Mouse (Mus musculus): Measurements from ENCODE around the gene Hmgb1.
"Not testable (repeated sequence)": the region's sequence is repeated elsewhere in the genome, so short reads cannot be mapped to it uniquely, and the experiment has no call there.

The Hmgb1 gene

DNA sequence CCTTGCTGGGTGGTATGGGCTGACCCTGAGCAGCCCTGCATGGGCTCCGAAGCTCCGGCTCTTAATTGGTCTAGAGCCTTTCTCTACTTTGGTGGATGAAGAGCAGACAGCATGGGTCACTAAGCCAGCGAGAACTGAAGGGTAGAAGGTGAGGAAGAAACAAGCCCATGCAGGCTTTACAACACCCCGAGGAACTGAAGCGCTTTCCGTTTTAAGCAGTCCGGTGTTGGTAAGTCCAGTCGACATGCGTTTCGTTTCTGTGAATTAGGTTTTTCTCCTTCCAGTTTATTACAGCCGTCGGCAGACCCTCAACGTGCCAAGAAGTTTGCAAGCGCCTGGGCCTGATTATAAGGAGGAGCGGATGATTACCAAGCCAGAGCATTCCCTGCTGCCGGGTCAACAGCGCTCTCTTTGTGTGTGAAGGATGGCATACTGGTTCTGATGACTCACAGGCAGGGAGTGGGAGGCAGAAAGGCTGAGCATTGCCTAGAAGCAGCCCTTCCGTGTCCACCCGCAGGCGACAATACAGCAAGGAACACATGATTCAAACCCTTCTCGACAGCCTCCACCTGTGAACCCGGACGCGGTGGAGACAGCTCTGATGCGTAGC is 40.4 kb downstream of the Hmgb1 start:
- DNase-seq, result no peak

DNA sequence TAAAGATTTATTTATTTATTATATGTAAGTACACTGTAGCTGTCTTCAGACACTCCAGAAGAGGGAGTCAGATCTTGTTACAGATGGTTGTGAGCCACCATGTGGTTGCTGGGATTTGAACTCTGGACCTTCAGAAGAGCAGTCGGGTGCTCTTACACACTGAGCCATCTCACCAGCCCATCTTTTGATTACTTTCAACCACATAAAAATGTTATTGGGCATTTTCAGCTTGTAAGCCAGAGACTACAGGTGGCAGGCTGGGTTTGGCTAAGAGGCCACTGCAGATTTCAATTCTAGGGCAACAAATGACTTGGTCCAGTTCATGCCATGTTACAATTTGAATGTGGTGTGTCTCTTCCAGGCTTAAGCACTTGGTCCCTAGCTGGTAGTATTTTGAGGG is 43.1 kb downstream of the Hmgb1 start:
- not testable (repeated sequence) for DNase-seq

DNA sequence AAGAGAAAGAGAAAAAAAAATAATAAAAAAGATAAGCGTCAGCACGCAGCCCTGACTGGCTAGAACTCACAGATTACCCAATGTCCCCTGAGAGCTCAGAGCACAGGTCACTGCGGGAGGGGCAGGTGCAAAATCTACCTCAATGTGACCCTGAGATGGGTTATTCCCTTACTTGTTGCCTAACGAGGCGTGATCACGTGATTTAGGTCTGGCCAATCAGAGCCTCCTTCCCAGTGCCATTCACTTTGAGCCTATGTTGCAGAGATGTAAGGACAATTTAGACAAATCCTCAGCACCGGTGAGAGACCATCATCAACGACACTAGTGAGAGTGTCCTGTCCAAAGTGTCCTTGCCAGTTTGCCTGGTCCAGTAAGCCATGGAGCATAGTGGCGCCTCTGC is 44.0 kb downstream of the Hmgb1 start:
- DNase-seq, result no peak

DNA sequence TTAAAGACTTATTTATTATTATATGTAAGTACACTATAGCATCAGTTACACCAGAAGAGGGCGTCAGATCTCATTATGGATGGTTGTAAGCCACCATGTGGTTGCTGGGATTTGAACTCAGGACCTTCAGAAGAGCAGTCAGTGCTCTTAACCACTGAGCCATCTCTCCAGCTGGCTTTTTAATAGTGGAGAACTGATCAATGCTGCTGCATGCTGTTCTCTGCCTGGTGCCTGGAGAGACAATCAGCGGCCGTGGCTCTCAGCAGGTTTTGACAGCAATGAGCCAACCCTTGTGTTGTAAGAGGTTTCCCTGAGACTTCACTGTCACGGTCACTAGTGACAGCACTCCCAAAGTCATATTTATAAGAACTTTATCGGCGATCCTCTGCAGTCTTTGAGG is 46.2 kb downstream of the Hmgb1 start:
- DNase-seq, result not testable (repeated sequence)

DNA sequence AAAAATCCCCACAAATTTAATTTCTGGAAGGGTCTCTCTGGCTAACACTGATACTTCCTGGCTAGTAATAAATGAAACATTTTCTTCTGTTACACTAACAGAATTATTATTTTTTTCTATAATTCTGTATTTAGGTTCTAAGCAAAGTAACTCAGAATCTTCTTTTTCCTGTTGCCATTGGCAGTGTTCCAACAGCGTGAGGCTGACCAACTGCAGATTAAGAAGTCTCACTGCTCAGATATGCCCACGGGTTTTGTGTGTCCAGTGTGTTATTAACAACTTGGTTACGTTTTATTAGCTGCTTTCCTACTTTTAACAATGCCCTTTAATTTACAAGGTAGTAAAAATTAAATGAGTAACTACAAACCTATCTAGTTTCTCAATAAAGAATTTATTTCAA is 46.8 kb downstream of the Hmgb1 start:
- DNase-seq, result no peak

DNA sequence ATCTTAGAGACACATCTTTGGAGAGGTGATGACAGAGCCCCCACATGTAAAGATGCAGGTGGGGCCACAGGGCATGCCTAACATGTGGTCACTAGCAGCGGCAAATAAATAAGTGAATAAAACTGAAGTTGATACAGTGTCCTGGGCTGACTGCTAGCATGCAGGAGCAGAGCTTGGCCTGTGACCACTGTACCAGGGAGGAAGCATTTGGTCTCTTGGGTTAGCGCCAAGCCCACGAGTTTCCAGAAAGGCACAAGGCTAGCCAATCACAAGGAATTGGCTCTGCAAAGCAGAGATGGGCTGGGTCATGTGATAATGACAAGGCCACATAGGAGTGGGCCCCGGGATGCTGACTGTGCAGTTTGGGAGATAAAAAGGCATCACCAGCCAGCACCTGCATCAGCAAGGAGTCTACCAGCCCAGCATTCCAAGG is 47.3 kb downstream of the Hmgb1 start:
- peak; percentile 89 for DNase-seq

DNA sequence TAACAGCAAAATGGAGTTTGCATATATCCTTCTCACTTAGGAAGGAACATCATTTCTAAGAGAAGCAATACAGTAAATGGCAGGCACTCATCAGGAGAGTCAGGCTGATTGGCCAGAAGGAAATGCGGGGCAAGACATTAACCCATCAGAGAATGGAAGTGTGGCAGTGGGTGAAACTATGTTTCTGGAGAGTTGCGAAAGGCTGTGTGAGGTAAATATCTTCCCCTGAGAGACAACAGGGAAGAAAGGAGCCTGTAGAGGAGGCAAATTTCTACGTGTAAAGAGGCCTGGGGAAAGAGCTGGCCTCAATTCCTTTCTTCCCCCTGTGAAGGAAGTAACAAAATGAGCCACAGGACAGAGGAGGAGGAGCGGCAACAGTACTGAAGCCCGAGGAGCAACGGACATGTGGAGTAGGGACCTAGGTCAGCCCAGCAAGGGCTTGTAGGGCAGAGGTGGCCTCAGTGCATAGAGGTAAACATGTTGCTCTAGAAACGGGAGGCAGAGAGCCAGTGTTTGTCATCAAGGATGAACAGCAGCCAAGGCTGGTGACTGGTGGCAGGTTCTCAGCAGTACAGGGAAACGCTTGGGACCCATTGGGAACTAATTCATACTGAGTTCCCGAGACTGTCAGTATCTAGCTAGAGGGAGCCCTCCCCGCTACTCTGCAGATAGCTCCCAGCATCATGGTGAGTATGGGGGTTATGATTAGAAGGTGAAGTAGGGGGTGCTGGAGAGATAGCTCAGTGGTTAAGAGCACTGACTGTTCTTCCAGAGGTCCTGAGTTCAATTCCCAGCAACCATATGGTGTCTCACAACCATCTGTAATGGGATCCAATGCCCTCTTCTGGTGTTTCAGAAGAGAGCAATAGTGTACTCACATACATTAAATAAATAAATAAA is 48.6 kb downstream of the Hmgb1 start:
- no peak for DNase-seq

DNA sequence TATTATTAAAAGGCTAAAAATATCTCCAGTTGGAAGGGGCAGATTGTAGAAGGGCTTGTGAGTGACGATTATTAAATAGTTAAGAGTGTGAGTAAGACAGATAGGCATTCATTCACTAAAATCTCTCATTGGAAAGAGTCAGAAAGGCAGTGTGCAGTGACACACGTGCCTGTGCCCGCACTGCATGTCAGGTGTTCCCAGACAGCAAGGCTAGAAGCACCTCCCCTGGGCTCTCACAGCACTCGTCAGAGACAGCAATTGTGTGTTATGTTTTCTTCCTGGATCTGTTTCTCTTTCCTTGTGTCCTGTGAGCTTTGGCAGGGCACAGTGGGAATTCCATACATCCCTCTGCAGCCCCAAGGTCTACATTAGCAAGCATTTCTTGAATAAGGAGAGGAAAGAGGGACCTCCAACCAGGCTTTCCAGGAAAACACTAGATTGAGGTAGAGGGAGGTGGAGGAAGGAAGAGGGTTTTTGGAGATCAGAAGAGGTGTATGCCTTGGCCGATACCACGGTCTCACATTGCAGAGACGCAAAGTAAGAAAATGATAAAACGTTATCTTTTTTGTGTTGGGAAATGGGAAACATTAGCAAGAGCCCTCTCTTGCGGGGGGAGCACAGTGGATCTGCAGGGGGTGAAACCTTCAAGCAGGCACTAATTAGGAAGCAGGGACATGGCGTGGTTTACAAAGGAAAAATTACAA is 49.4 kb downstream of the Hmgb1 start:
- peak; percentile 33 for DNase-seq

DNA sequence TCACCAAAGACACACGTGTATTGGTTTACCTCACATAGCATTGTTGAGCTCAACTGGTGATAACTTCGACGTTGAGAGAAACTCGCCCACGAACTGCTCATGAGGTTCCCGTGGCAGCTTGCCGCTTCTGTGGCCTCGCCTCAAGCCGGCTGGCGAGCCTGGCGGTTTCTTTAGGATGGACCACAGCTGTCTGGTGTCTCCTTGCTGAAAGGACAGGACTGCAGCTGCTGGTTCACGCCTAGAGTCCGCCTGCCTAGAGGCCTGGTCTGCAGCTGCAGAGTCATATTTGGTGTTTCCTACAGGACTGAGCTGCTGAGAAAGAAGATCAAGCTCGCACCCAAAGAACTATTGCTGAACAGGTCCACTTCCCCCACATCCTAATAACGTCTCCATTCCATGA is 55.8 kb downstream of the Hmgb1 start:
- no peak for DNase-seq

DNA sequence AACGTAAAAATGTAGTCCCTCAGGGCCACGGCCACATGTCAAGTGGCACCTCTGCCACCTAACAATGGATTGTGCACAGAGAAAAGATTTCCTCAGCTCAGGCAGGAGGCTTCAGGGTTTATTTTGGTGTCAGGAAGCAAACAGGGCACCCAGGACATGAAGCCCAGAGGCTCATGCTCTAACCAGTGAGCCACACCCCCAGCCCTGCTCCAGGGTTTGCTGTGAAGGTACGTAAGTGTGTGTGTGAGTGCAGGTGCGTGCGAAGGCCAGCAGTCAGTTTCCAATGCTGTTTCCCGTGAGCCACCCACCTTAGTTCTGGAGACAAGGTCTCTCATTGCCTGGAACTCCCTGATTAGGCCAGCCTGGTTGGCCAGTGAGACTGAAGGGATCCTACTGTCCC is 60.5 kb downstream of the Hmgb1 start:
- no peak for DNase-seq

DNA sequence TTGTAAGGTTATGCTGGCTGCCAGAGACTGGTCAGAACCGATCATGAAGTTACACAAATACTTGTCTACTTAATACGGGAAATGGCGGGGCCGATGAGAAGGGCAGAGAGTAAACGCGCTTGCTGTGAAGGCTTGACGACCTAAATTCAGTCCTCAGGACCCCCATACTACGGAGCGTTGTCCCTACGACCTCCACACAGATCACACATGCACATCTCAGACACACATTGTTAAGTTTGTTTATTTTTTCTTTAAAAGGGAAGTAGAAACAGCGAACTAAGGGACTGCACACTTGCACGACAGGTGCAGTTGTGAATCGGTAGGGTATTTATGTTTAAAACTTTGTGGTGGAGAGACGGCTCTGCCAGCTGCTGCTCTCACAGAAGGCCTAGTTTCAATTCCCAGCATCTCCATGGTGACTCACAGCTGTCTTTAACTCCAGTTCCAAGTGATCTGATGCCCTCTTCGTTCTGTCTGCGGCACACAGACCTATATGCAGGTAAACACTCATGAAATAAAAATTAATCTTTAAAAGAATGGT is 64.9 kb downstream of the Hmgb1 start:
- DNase-seq, result no peak

DNA sequence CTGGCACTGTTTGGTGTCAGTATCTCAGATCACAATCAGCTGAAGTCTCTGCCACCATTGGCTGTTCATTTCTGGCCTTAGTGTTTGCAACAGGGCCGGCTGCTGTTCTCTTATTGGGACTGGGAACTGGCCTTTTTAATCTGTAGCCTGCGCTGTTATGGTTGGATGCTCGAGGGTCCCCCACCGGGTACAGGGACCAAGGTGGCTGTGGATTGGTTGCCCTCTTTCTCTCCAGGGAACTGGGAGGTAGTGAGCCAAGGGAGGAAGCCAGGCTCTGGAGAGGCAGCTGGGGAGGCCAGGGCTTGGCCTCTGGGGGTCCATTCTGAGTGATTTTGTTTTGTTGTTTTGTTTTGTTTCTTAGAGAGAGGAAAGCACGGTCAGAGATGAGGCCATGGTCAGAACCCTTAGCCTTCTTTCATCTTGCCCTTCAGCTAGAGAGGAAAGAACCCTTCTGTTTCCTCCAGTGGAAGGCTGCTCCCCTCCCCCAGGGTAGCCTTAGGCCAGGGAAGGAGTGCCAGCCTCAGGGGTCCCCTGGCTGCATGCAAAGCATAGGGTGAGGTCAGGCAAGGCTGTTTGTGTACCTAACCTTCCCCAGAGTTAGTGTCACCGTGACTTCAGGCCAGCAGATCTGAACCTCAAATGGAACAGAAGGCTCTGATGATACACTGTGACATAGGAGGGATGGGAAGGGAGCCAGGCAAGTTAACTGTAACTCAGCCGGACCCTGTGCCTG is 66.3 kb downstream of the Hmgb1 start:
- DNase-seq, result no peak

DNA sequence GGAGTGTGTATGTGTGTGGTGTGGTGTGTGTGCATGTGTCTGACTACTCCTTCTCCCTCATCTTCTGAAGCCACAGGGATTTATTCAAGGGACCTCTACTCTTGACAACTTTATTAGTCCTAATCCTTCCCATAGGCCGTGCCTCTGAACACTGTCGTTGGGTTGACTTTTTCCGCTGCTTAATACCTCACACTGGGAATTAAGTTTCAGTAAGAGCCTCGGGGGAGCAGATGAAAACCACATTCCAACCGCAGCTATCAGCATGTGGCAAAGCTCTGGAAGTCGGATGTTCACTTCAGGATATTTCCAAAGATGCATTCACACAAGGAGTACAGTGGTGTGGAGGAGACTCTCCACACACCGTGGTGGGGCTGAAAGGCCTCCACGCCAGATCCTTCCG is 69.7 kb downstream of the Hmgb1 start:
- no peak for DNase-seq

DNA sequence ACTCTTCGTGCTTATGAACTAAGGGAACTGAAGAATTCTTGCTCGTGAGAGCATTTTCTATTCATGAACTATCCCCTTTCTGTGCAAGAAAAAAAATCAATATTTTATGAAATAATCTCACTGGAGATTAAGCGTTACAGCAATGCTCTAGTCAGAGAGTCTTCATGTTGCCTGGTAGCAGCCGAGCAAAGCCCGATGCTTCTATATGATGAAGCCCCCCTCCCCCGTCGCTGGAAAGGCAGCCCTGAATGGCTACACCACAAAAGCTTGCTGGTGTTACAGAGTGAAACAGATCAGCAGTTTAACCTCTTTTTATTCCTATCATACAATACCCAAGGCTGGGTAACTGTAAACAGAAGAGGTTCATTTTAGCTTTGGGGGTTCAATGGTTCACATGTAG is 70.3 kb downstream of the Hmgb1 start:
- DNase-seq, result no peak

DNA sequence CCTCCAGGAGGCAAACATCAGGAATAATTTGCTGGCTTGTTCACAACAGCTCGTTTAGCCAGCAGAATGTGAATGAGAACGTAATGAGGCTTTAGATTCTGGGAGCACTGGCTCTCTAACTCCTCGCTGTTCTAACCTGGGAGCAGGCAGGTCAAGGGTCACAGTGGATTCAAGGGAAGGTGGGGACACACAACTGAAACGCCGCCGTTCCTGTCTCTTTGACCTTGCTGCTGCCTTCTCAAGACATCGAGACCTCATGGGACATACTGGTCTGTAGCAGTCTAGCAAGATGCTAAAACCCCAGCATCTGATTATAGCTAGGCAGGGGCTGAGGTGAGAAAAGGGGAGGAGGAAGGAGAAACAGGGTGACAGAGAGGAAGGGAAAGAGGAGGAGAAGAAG is 70.8 kb downstream of the Hmgb1 start:
- no peak for DNase-seq

DNA sequence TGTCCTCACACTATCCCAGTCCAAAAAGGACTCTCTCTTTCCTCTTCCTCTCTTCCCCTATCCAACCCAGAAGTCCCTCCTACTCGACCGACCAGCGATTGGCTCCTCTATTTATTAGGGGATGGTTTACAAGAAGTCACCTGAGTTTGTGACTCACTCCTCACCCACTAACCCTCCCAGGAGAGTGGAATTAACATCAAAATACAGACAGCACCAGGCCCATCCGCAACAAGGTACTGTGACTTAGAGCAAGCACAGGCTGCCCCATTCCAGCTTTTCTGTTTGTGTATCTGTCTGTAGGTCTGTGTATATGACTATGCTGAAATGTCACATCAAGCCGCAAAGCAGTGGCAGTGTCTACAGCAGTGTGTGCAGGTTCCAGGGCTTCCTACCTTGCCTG is 71.7 kb downstream of the Hmgb1 start:
- DNase-seq, result no peak

DNA sequence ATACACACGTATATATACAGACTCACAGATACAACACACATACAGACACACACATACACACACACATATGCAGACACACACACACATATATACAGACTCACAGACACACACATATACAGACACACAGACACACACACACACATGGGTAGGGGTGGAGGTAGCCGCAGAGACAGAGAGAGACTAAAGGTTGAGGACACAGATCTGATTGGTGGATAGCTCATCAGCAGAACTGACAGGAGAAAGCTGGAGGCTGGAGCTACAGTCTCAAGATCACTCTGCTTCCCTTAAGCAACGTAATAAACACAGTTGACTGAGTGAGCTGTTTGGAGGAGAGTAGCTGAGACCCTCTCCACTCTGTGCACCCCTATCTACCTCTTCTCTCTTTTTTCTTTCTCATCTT is 75.1 kb downstream of the Hmgb1 start:
- no peak for DNase-seq

DNA sequence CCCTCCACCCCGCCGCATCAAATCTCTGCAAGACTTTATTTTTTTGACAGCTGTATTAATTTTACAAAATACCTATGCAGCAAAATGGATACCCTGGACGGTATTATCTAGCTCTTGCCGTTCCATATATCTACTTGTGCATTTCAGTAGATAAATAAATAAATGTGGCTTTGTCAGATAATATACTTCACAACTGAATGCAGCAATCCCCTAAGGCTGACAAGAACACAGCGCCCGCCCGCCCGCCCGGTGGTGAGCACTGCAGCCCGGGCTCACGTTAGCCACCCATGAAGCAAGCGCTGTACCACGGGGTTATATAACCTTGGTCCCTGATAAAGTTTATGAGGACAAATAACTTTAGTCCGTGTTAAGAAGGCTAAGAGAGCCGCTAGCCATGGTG is 76.1 kb downstream of the Hmgb1 start:
- DNase-seq, result peak; percentile 64

DNA sequence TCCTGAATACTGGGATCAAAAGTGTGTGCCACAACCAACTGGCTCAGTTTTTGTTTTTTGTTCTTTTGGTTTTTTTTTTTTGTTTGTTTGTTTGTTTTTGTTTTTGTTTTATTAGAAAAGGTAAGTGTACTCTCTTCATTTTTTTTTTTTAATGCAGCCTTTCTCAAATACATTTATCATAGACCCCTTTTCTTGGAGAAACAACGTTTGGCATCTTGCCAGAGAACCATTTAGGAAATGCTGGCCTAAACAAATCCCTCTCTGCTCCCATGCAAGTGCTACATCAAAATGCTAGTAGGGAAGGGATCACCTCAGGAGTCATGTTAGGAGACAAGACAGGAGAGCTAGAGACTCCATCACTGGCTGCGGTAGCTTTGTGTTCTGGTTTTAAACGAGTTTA is 76.7 kb downstream of the Hmgb1 start:
- no peak for DNase-seq

DNA sequence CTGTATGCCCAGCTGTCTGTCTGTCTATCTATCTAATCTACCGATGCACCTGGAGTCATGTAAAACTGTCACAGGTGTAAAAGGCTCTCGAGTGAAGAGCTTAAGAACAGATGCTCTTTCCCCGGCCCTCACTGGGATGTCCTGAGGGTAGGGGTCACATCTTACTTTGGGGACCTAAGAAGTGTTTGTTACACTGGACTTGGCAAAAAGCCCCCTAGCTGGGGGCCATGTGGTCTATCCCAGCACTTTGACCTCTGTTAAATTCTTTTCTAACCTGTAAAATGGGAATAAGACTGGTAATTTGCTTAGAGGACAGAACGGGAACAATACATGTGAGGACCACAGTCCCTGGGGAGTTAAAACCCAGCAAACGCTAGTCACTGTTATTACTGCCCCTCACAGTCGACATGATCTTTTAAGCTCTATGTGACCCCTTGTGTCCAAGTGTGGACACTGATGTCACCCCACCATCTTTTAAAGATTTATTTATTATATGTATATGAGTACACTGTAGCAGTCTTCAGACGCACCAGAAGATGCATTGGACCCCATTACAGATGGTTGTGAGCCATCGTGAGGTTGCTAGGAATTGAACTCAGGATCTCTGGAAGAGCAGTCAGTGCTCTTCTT is 80.1 kb downstream of the Hmgb1 start:
- DNase-seq, result no peak

DNA sequence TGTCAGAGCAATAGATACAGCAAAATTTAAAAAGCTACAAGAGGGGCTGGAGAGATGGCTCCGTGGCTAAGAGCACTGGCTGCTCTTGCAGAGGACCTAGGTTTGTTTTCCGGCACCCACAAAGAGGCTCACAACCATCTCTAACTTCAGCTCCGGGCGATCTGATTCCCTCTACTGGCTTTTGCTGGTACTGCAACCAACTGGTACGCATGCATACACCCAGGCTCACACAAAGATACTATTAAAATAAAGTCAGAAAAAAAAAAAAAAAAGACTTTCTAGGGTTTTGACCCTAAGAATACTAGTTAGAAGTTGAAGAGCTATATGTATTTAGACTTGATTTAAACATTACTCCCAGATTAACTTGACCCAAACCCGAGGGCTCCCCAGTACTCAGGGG is 82.4 kb downstream of the Hmgb1 start:
- DNase-seq, result no peak

DNA sequence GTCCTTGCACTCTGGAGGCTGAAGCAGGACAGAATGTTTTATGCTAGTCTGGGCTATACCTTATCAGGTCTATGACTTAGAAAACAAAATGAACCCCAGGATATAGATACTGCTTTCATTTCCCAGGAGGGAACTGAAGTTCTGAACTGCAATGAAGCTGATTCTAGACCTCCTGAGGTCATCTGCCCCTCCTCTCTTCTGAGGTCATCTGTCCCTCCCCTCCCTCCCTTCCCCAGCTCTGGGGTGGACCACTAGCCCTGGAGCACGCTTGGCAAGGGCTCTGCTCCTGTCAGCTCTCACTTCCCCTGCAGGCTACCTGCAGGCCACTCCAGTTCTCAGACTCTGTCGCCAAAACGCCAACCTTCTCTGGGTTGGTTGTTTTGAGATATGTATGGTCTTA is 84.2 kb downstream of the Hmgb1 start:
- DNase-seq, result no peak
